In genomic region chr11:39350616-39351015, GRCm38 (mm10) we compare ENCODE assay signal across 19 mouse cellular contexts.
"Had no signal": no experiment of that assay in that cellular context is flagged by ENCODE, and none has a peak within 500 bp of the region (broad histone marks: within the 10 kb centered on the region; RNA-seq: fewer than 3 reads in every experiment).

No protein-coding gene starts in this region.

- H3K9me3 ChIP-seq: kidney, embryonic 15.5 days; liver, embryonic 13.5 days; midbrain, embryonic 12.5 days; stomach, embryonic 15.5 days had no signal

- ATAC-seq: midbrain, embryonic 16.5 days had no signal

- H3K27ac ChIP-seq: kidney, embryonic 15.5 days; left cerebral cortex, adult 2 months; liver, embryonic 13.5 days; midbrain, embryonic 12.5 days; stomach, embryonic 15.5 days had no signal

- H3K27me3 ChIP-seq: kidney, embryonic 15.5 days; liver, embryonic 13.5 days; midbrain, embryonic 12.5 days; stomach, embryonic 15.5 days had no signal

- H3K4me3 ChIP-seq: kidney, embryonic 15.5 days; left cerebral cortex, adult 2 months; liver, embryonic 13.5 days; midbrain, embryonic 12.5 days; myocyte; stomach, embryonic 15.5 days had no signal

- H3K4me1 ChIP-seq: kidney, embryonic 15.5 days; liver, embryonic 13.5 days; midbrain, embryonic 12.5 days; stomach, embryonic 15.5 days had no signal

- H3K9ac ChIP-seq: kidney, embryonic 15.5 days; liver, embryonic 13.5 days; midbrain, embryonic 12.5 days; stomach, embryonic 15.5 days had no signal

- H3K4me2 ChIP-seq: kidney, embryonic 15.5 days; liver, embryonic 13.5 days; midbrain, embryonic 12.5 days; stomach, embryonic 15.5 days had no signal

- DNase-seq: kidney, adult 8-10 months; kidney, postnatal 10 days; kidney, postnatal 36 days; layer of hippocampus, postnatal 36 days; liver, embryonic 13.5 days; lung, adult 2 months; lung, postnatal 14 days; lung, postnatal 4 days; right cerebral cortex, adult 18-20 months; right cerebral cortex, postnatal 14 days; right cerebral cortex, postnatal 4 days; spleen, adult 18-20 months; thymus, postnatal 36 days had no signal

- H3K36me3 ChIP-seq: kidney, embryonic 15.5 days; liver, embryonic 13.5 days; midbrain, embryonic 12.5 days; stomach, embryonic 15.5 days had no signal
